Mouse (Mus musculus) limb, embryonic 14.5 days (tissue): ENCODE results near the gene Gin1. TPM values are rescaled to one million over a fixed set of nuclear protein-coding genes. Genes with fewer than 3 reads are reported as not detected.

Experiments
- ATAC-seq: fragments of 200-750 bp; cut with Nextera tagmentation; 2 replicates; pipeline ENCODE4 v1.8.0; 2017; ENCODE audit warnings: low read depth, moderate number of reproducible peaks, moderate TSS enrichment; ENCODE audit not compliant: low FRiP score
- DNase-seq: peaks from one replicate; pipeline ENCODE4 v3.0.0-alpha.2; 2015; ENCODE audit warnings: low spot score
- H3K27ac ChIP-seq: fragments of 300-500 bp; sonication (generic); replicated peaks from 2 replicates; pipeline ENCODE4 v1.5.1; 2014; ENCODE audit warnings: low read depth, mild to moderate bottlenecking, low read length, moderate library complexity, mixed read lengths
- H3K27me3 ChIP-seq: fragments of 300-500 bp; sonication (generic); 2 replicates; pipeline ENCODE4 v1.6.1; 2014; ENCODE audit warnings: low read length, mixed read lengths; ENCODE audit not compliant: control insufficient read depth, insufficient read depth
- H3K36me3 ChIP-seq: fragments of 300-500 bp; sonication (generic); 2 replicates; pipeline ENCODE4 v1.6.1; 2014; ENCODE audit warnings: mild to moderate bottlenecking, low read length, moderate library complexity, mixed read lengths; ENCODE audit not compliant: control insufficient read depth, insufficient read depth
- H3K4me1 ChIP-seq: fragments of 300-500 bp; sonication (generic); 2 replicates; pipeline ENCODE4 v1.6.1; 2014; ENCODE audit warnings: antibody characterized with exemption, low read length, mixed read lengths; ENCODE audit not compliant: control insufficient read depth, insufficient read depth
- H3K4me2 ChIP-seq: fragments of 300-500 bp; sonication (generic); replicated peaks from 2 replicates; pipeline ENCODE4 v1.6.1; 2014; ENCODE audit warnings: low read depth, mild to moderate bottlenecking, low read length, moderate library complexity; ENCODE audit not compliant: severe bottlenecking
- H3K4me3 ChIP-seq: fragments of 300-500 bp; sonication (generic); replicated peaks from 2 replicates; pipeline ENCODE4 v1.5.1; 2014; ENCODE audit warnings: low read length
- H3K9ac ChIP-seq: fragments of 300-500 bp; sonication (generic); 2 replicates; pipeline ENCODE4 v1.6.1; 2014; ENCODE audit warnings: mild to moderate bottlenecking, low read depth, low read length, moderate library complexity; ENCODE audit not compliant: severe bottlenecking
- H3K9me3 ChIP-seq: fragments of 300-500 bp; sonication (generic); 2 replicates; pipeline ENCODE4 v1.6.1; 2016; ENCODE audit warnings: low read length; ENCODE audit not compliant: control insufficient read depth
- POLR2A ChIP-seq: fragments of 200-500 bp; IDR thresholded peaks from 2 replicates; pipeline ENCODE4 v1.8.0; 2012; ENCODE audit warnings: inconsistent platforms, mild to moderate bottlenecking, moderate library complexity, borderline replicate concordance; ENCODE audit not compliant: insufficient read depth, insufficient read length; ENCODE audit errors: extremely low read depth
- WGBS: fragments of 180-500 bp; shearing (Covaris S2); extraction: QIAGEN DNeasy Blood & Tissue Kit; methylation state at CpG from one replicate; pipeline ENCODE4 v1.1.7; 2014; 5-methylcytosine and 5-hydroxymethylcytosine counted together
- polyA plus RNA-seq, 2 experiments: library from polyadenylated mRNA; depleted of rRNA in 1 of 2; stranded (reverse) in 1 of 2; unstranded in 1 of 2; fragments of >200 nt; fragmentation: Nextera tagmentation in 1 of 2; extraction: Ambion mirVana in 1 of 2; gene quantifications; 2 replicates each; pipeline versions ENCODE4 v1.2.1 to v1.2.3; 2012 to 2014

Gene Gin1
- polyA plus RNA-seq, 2 experiments, result 8.6 to 13.3 TPM

DNA sequence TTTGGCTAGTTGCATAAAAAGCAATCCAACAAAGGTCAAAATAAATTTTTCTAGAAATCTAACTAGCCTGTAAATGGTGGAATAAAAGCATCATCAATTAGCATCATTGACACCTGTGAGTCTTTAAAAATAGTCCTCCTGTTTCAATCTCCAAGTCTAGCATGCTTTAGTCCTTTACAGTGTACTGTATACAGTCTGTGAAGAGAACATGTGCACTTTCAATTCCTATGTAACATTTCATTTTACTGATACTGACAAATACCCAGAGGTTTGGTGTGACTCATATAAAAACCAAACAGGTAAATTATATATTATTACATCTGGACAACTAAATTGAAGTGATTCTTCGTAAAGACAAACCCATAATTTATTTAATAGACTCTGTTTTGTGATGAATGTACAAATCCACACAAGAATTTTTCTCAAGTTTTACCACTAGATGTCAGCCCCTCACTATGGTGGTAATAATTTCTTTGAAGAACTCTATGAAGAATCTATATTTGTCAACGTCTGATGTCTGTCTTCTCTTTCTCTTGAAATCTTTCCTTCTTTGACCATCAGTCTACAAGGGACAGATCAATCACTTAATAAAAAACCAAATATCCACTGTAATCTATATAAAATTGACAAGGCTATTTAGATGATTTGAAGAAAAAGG lies 39.4 kb downstream of the Gin1 start:
- H3K27ac ChIP-seq, result no peak overlapping the region
- TF ChIP-seq POLR2A, result no peak
- no peak overlapping the region for H3K4me2 ChIP-seq
- H3K4me1 ChIP-seq, result no peaks in the 10 kb centered on the region
- no peak overlapping the region for H3K9ac ChIP-seq
- no peaks in the 10 kb centered on the region for H3K36me3 ChIP-seq
- WGBS, result 35% methylated on average over 2 of the region's 2 CpGs
- no peaks in the 10 kb centered on the region for H3K27me3 ChIP-seq
- DNase-seq (peak; percentile 55), ATAC-seq (no peak)
- H3K4me3 ChIP-seq, result no peak overlapping the region
- no peaks in the 10 kb centered on the region for H3K9me3 ChIP-seq

DNA sequence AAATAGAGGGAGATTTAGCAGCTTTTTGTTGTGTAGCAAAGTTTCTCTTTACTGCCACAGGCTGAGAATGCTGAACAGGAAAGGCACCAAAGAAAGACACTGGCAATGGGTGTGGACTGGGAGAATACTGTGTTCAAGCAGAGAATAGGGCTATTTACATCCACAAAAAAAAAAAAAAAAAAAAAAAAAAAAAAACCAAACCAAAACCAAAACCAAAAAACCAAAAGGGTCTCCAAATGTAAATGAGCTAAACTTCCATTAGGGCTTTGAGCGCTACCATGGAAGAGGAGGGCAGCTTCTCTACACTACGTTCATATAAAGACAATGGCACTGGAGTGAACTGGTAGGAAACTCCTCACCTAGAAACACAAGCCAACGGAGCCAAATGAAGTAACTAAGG lies 51.3 kb downstream of the Gin1 start:
- Histone ChIP-seq H3K4me1 (no peaks in the 10 kb centered on the region), H3K4me3 (no peak overlapping the region), H3K27ac (no peak overlapping the region), H3K9ac (no peak overlapping the region), H3K36me3 (no peaks in the 10 kb centered on the region), H3K4me2 (no peak overlapping the region), H3K27me3 (no peaks in the 10 kb centered on the region), H3K9me3 (no peaks in the 10 kb centered on the region)
- 85% methylated on average over 3 of the region's 3 CpGs for WGBS
- ATAC-seq, result no peak
- no peak for DNase-seq
- no peak for TF ChIP-seq POLR2A

DNA sequence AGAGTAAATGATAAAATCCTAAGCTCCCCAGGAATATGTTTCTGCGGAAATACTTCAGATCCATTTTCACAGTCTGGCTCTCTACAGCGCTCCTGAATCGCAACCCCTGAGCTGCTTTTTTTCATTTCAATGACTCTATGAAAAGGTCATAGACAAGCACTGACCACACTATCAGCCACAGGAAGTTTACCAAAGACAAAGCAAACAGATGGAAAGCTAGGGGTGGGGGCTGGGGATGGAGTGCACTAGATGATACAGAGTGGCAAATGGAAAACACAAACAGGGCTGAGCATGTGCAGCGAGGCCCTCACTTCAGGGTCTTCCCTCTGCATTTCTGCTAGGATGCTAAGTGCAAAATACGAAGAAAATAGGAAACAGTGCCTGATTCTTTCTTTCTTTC lies 52.2 kb downstream of the Gin1 start:
- no peak for ATAC-seq
- Histone ChIP-seq H3K36me3 (no peaks in the 10 kb centered on the region), H3K9me3 (no peaks in the 10 kb centered on the region), H3K4me2 (no peak overlapping the region), H3K4me3 (no peak overlapping the region), H3K9ac (no peak overlapping the region), H3K27ac (no peak overlapping the region), H3K4me1 (no peaks in the 10 kb centered on the region), H3K27me3 (no peaks in the 10 kb centered on the region)
- no peak for TF ChIP-seq POLR2A
- DNase-seq, result no peak
- 88% methylated on average over 5 of the region's 5 CpGs for WGBS

DNA sequence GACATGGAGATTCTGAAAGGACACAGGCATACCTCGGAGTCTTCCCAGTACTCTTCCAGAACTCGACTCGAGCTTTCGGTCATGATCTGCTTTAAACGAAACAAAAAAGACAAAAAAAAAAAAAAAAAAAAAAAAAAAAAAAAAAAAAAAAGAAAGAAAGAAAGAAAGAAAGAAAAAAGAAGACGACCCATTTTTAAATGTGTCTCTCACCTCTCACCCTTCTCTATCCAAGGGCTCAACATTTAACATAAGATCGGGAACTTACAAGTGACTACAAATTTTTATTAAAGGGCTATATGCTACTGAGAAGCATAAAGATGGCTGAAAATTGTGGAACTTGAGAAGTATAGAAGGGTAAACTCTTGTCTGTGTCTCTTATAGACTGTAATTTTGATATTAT lies 52.9 kb downstream of the Gin1 start:
- no peak overlapping the region for H3K9ac ChIP-seq
- no peaks in the 10 kb centered on the region for H3K4me1 ChIP-seq
- WGBS, result 93% methylated on average over 7 of the region's 7 CpGs
- no peak for DNase-seq
- TF ChIP-seq POLR2A, result no peak
- no peak overlapping the region for H3K27ac ChIP-seq
- ATAC-seq, result no peak
- H3K4me2 ChIP-seq, result no peak overlapping the region
- no peaks in the 10 kb centered on the region for H3K27me3 ChIP-seq
- no peaks in the 10 kb centered on the region for H3K9me3 ChIP-seq
- H3K4me3 ChIP-seq, result no peak overlapping the region
- no peaks in the 10 kb centered on the region for H3K36me3 ChIP-seq

- Histone ChIP-seq H3K27me3 (no peaks in the 10 kb centered on the region), H3K27ac (no peak overlapping the region), H3K9ac (no peak overlapping the region), H3K4me2 (no peak overlapping the region), H3K9me3 (no peaks in the 10 kb centered on the region), H3K4me1 (no peaks in the 10 kb centered on the region), H3K4me3 (no peak overlapping the region), H3K36me3 (0 out of 2 replicates have a peak, but pooled peaks cover 3% of the 10 kb centered on the region)
- TF ChIP-seq POLR2A, result no peak
- 64% methylated on average over 2 of the region's 2 CpGs for WGBS
- DNase-seq (no peak), ATAC-seq (no peak)
Observed at GRCm38 (mm10) chr1:97827566-97827965, 57.6 kb downstream of the Gin1 start.
